Mouse (Mus musculus): ENCODE results near the gene Pla1a. TPM values are rescaled to one million over a fixed set of nuclear protein-coding genes. Genes with fewer than 3 reads are reported as not detected.
"Not testable (repeated sequence)": the region's sequence is repeated elsewhere in the genome, so short reads cannot be mapped to it uniquely, and the experiment has no call there.

Pla1a gene
- total RNA-seq (2021) = 1 to 10 TPM; 3.0 to 3.6 TPM
- long read RNA-seq, experiment 1, partial matches to known transcripts = 0 of 2 reads
- long read RNA-seq, experiment 1, other reads (novel, unspliced or antisense) = 1 of 2 reads
- long read RNA-seq, experiment 2, partial matches to known transcripts = 0 of 1 reads
- long read RNA-seq, experiment 2, other reads (novel, unspliced or antisense) = 0 of 1 reads

GRCm38 (mm10) chr16:38432498-38433425 is at the start of gene Pla1a:
Gene Pla1a (minus strand): TSS chr16:38433145.
- DNase-seq = no peak

DNA sequence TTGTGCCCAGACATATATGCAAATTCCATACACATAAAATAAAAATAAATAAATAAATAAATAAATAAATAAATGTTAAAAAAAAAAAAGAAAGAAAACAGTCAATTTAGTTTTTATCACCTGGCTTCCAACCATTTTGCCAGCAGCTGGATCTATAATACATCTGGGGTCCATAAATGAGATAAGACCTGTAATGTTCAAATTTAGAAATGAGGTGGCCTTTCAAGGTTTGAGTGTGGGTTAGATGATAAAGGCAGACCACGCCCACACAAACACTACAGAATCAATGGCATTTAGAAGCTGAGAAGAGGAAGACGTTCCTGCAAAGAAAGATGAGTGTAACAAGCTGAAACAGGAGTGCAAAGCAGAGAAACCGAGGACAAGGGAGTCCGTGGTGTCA is 48.4 kb upstream of the Pla1a start:
- DNase-seq = no peak

GRCm38 (mm10) chr16:38478296-38478695 is 45.4 kb upstream of the Pla1a start:
- no peak for DNase-seq

GRCm38 (mm10) chr16:38477241-38477608 is 44.3 kb upstream of the Pla1a start:
- not testable (repeated sequence) for DNase-seq

- DNase-seq = peak; percentile 16
Measured at GRCm38 (mm10) chr16:38476312-38477240, 43.6 kb upstream of the Pla1a start.

DNA sequence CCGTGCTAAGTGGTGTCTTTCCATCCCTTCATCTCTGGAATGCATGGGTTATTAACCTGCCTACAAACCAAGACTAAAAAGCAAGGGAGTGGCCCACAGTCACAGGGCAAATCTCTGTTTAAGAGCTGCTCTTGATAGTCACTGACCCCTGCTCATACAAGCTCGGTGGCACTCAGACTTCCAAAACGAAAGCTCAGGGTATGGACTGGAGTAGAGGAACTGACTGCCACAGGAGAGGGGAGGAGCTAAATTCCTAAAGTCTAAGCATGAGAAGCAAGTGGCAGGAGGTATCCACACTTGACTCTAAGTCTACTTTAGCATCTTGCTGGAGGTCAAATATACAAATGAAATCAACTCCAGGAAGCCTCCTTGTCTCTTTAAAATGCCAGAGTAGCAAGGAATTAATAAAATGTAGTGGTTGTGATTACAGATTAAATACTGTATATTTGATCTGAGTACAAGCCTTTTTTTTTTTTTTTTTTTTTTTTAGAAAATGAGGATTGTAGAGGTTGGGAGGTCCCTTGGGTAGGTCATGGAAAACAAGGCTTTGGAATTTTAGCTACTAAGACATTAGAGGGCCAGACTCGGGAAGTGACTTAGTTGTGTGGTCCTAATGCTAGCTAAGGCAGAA is 42.9 kb upstream of the Pla1a start:
- no peak for DNase-seq

GRCm38 (mm10) chr16:38474677-38475286 is 41.8 kb upstream of the Pla1a start:
- DNase-seq = no peak

DNA sequence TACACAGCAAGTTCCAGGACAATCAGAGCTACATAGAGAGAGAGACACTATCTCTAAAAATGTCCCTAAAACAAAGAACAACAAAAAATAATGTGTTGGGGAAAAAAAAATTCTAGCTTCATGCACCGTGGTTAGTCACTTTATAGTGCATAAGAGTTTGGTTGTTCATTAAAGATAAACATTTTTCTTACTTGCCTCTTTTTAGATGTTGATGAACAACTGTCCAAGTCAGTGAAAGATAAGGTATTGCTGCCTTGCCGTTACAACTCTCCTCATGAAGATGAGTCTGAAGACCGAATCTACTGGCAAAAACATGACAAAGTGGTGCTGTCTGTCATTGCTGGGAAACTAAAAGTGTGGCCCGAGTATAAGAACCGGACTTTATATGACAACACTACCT is 40.7 kb upstream of the Pla1a start:
- no peak for DNase-seq

GRCm38 (mm10) chr16:38472507-38472873 is 39.5 kb upstream of the Pla1a start:
- DNase-seq = no peak

GRCm38 (mm10) chr16:38471697-38472506 is 39.0 kb upstream of the Pla1a start:
- no peak for DNase-seq

- no peak for DNase-seq
Measured at GRCm38 (mm10) chr16:38469437-38469836, 36.5 kb upstream of the Pla1a start.

- DNase-seq = no peak
Measured at GRCm38 (mm10) chr16:38468706-38469018, 35.7 kb upstream of the Pla1a start.

- no peak for DNase-seq
Measured at GRCm38 (mm10) chr16:38467917-38468705, 35.2 kb upstream of the Pla1a start.

GRCm38 (mm10) chr16:38467091-38467916 is 34.4 kb upstream of the Pla1a start:
- no peak for DNase-seq

DNA sequence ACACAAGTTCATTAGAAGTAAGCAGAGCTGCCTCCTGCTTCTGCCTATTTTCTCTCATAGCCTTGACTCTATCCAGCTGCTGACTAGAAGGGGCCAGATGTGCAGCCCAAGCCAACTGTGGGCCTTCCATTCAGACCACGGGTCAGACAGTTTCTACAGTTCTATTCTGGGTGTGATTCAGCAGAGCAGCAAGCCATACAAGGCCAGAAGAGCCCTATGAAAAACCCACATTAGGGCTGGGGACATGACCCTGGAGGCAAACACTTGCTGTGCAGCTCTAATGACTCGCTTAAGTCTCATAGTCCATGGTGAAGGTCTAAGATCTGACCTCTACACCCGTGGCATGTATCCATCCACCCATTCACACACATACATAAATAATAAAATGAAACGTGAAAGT is 33.1 kb upstream of the Pla1a start:
- DNase-seq = no peak

- no peak for DNase-seq
Measured at GRCm38 (mm10) chr16:38463305-38463704, 30.4 kb upstream of the Pla1a start.

DNA sequence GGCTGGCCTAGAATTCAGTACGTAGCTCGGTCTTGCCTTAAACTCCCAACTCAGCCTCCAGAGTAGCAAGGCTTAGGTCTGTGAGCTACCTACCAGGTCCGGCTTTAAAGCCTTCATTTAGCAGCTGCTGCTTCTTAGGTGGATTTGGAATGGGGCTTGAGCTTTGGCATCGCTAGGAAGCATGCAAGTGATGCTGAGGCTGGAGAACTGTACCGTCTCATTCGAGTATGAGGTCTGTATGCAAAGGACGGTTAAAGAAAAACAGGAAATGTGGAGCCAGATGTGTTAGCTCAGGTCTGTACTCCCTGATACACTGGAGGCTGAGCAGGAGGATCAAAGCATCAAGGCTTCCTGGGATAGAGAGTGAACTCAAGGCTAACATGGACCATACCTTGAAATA is 29.2 kb upstream of the Pla1a start:
- DNase-seq = no peak

DNA sequence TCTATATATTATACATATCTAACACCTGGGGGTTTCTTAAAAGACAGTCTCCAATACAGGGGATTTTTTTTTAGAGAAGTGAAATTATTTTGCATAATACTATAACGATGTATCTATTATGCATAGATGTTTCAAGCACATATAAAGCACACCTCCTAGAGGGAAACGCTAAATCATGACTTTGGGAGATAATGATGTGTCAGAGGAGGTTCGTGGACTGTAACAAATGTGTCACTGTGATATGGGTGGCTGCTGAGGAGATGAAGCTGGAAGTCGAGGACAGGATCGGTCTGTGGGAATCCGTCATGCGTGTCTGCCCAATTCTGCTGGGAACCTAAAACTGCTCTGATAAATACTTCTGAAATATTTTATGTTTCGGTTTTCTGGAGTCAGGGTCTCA is 28.8 kb upstream of the Pla1a start:
- DNase-seq = no peak

GRCm38 (mm10) chr16:38459990-38460389 is 27.0 kb upstream of the Pla1a start:
- DNase-seq = no peak
